Mouse (Mus musculus) mesoderm, embryonic 11.5 days (tissue): ENCODE data around the gene Cntnap2.
"Not testable (repeated sequence)": the region's sequence is repeated elsewhere in the genome, so short reads cannot be mapped to it uniquely, and the experiment has no call there.

Experiments used
- DNase-seq: peaks from one replicate; pipeline ENCODE4 v3.0.0-alpha.2; 2012; ENCODE audit warnings: low read depth, low spot score

Gene Cntnap2

DNA sequence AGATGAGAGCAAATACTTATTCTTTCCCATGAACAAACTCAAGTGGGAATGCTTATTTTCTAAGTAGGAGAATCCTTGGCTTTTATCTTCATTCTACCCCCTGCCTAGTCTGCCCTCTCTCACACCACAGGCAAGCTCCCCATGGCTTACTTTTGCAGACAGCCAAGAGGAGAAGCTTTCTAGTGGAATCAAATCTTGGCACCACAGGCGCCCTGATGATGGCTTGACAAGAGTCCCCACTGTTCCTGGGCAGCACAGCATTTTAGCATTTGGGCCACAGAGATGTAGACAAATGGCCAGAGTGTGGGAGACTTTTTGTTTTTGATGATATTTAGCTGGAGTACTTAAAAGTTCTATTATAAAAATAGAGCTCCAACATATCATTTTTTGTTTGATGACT is 1204.0 kb downstream of the Cntnap2 start:
- DNase-seq: no peak

DNA sequence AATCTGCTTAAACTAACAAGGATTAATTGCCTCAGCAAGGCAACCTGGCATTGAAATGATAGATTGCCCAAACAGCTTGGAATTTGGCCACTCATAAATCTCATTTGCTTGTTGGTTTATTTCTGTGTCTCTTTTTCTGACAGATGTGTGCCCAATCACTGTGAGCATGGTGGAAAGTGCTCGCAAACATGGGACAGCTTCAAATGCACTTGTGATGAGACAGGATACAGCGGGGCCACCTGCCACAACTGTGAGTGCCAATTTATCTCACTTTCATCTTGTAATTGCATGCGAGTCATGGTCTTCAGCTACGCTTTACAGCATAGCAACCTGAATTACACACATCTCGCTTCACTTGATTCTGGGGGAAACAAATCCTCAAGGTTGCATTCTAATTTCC is 1287.8 kb downstream of the Cntnap2 start:
- peak; percentile 23 for DNase-seq

DNA sequence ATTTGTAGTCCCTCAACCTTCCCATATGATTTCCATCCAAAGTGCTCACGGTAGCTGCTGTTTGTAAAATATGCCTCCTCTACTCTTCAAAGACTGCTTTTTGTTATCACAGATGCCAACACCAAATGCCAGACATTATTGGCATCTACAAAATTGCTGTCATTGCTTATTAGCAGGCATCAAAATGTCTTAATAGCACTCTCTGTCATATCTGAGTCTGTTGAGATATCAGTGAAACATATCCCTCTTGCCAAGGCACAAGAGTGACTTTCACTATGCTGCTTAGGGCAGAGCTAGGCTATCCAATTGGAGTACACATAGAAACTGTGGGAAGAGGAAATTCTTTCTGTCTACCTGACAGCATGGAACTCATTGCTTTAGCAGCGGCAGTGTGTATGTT is 1301.9 kb downstream of the Cntnap2 start:
- no peak for DNase-seq

DNA sequence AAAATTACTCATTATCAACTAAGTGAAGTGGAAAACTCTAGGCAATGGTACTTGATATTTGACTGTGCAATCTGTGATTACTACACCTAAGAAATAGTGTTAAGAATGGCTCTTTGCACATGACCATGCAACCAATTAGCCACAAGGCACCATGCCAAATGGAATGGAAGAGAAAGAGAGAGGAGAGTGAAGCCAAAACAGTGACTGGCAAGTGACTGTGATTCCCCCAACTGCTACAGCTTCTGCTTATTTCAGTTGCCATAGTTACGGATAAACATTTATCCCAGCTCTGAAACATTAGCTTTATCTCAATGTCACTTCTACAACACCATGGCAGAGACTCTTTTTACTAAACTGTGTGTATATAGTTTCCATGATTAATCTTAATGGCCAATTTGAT is 1303.0 kb downstream of the Cntnap2 start:
- DNase-seq: peak; percentile 2

DNA sequence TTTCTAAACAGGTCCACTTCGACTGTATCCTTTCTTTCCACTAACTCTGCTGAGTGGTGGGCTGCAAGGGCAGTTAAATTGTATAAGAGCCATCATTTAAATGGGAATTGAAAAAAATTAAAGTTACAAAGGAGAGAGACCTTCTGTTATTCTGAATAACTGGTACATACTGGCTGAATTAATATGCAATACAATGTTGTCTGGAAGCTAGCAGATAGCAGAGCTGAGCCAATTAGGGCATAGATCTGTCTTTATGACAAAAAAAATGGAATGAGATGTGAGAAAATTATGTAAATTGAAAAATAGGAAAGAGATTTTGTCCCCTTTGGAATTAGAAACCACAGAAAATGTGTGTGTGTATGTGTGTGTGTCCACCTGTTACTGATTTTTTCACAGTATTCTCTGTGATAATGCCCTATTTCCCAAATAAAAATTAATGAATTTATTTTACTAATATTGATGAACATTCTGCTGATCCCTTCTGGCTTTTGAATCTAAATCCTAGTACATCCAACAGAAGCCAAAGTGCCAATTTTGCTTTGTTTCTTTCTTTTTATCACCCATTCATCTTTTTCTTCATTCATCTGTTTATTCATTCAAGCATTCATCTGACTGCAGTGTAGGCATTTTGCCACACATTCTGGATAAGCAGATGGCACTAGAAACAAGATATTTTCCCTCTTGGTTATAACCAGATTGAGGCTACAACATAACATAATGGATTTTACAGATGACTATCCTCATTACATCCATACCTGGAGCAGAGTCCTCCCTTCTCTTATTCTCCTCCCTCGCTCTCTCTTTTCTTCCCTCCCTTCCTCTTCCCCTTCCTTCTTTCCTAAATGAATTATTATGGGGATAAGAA is 1339.8 kb downstream of the Cntnap2 start:
- DNase-seq: no peak

DNA sequence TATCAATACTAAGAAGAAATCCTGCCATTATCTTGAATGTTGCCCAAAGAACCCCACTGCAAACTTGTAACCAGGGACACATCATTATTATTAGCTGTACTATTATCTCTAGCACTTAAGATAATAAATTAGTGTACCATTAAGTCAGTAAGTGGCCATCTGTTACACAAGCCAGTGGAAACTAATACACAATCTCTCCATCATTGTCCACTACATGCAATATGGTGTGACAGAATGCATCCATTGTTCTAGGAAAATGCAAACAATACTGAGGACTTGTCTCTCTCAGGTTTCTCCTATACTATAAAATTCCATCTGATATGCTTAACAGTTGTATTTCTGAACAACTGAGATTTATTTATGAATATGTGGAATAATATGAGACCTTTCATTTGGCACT is 1355.0 kb downstream of the Cntnap2 start:
- DNase-seq: no peak

DNA sequence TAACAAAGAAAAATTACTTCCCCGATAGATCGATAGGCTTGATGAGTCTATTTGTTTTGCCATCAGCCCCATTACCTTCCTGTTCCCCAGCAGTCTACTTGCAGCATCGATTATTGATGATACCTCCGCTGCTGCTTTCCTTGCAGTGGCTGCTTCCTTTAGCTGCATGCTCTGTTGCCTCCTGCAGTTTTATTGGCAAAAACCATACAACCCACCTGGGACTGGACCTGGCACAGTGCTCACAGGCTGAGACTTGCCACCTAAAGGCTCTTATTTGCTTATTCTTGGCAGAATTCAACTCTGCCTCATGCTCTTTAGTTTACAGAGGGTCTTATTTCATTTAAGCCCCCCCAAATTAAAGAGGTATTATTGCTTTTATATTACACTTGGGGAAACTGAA is 1355.4 kb downstream of the Cntnap2 start:
- no peak for DNase-seq

DNA sequence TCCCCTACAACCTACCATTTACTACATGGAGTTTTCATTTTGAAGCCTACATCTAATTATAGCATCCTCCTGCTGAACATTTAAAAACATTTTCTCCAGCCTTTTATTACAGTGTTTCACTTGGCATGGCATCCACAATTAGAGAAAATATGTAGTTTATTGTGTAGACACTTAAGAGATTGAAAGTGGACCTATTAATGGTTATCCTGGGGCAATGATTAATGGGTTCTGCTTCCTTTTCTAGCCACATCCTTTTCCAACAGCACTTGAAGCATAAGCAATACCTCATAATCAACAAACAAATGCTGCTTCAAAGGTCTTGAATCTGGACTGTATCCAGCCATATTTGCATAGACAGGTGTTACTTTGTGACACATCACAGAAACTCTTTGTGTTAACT is 1360.7 kb downstream of the Cntnap2 start:
- no peak for DNase-seq

DNA sequence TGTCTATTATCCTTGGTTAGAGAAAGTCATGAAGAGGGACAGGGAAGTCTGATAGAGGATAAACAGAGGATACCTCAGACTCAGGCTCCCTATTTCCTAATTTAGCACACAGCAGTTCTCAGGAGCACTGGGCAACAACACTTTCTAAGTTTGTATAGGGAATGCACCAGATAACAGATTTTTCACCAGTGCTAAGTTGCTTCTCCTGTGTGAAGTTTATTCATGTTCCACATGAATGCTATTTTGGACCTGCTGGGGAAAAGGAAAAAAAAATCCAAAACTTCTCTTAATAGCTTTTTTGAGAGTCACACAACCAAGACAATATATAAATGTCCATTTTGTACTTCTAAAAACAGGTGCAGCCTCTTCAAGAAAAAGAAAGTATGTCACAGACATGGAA is 1361.2 kb downstream of the Cntnap2 start:
- DNase-seq: no peak

DNA sequence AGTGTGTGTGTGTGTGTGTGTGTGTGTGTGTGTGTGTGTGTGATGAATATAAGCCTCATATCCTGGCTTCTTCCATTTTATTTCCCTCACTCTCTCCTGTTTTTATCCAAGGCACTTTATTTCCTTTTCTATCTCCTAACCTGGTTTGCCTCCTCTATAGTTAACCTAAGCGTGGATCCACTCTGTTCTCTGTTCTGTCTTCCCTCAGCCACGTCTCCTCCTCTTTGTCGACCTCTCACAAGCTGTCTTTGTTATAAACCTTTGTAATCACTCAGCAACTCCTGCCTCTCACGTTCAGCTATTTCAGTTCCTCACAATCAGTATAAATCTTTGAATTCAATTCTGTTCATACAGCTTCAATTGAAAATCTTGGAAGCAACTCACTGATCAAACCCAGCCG is 1369.1 kb downstream of the Cntnap2 start:
- DNase-seq: no peak

DNA sequence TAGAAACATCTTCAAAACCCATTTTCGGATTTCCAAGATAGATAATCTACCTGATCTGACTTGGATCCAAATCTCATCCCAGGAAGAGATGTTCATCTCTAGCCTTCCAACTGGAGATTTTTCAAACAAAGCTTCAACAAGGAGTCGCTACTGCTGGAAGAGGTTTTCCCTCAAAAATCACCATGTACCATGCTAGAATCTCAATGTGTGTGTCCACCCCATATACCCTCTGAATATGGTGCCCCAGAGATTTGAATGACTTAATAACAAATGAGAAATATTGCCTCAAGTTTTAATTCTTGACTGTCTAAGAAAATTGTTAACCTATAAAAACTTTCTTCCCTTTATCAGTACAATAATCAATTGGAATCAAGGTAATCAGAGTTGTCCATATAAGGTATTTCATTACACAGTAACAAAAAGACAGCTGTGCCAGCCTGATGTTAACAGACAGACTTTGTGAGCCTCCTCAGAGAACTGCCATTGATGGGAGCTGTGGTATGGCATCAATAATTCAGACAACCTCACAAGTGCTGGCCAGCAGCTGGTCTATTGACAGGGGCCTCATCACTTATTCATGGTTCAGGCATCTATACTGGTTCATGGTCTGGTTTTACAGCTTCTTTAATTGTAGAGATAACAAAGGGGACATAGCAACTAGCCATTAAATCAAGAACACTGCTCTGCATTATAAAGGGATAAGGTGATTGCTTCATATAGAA is 1391.9 kb downstream of the Cntnap2 start:
- DNase-seq: peak; percentile 68

DNA sequence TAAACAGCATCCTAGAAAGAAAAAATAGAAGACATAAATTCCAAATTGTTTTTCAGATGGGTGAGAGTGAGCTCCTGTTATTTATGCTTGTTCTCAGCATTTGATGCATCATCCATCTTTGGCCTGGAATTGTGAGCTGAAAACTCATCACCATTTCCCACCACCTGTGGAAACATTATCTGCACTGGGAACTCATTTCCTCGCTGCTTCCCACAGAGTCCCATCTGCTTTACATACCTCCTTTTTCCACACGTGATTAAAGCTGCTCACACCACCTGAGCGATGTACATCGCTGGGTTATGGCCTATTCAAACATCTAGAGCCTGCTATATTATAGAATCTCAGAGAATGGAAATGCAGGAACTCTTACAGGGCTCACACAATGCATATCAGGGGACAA is 1413.5 kb downstream of the Cntnap2 start:
- DNase-seq: peak; percentile 9

DNA sequence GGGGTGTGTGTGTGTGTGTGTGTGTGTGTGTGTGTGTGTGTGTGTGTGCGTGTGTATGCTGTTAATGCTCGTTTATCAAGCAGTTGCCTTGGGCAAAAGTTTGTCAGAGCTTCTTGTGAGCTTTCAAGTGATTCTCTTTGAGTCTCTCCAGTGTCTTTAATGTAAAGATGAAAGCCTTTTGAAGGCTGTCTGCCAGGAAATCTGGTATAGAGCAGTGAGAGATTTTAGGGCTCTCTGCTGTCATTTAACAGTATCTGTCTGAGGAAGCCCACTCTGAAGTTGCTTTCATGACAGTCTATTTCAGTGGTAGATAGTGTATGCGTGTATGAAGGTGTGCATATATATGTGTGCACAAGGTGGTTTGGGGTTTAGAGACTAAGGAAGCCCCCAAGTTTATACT is 1425.2 kb downstream of the Cntnap2 start:
- DNase-seq: no peak

DNA sequence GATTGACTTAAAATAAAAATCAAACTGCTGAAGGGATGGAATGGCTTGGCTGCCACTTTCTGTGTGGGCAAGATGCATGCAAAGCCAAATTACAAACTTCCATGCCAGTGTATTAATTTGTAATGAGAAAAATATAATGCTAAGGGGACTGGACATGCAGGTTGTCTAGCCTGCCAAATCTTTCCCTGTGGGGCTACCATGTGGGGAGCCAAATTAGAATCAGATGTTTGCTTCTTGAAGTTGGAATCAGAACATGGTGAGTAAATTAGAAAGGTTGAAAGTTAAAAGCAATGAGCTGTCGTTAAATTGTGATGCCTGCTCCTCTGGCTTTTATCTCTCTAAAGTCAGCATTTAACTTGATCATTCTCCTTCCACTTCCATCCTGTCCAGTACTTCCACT is 1443.6 kb downstream of the Cntnap2 start:
- peak; percentile 22 for DNase-seq

DNA sequence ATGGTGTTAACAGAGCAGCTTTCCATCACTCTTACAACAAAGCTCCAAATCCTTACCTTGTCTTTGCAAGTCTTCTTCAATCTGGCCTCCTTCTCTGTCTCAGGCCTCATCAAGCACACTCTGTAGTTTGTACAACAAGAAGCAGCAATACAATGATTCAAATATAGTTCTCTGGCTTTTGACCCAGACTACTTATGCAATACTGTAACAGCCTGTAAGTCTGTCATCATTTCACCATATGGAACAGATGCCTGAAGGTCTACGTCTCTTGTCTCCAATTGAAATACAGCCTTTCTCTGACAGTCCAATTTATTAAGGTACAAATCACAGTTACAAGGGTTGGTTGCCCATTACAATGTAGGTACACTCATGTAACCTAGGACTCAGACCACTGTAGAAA is 1453.7 kb downstream of the Cntnap2 start:
- DNase-seq: no peak

DNA sequence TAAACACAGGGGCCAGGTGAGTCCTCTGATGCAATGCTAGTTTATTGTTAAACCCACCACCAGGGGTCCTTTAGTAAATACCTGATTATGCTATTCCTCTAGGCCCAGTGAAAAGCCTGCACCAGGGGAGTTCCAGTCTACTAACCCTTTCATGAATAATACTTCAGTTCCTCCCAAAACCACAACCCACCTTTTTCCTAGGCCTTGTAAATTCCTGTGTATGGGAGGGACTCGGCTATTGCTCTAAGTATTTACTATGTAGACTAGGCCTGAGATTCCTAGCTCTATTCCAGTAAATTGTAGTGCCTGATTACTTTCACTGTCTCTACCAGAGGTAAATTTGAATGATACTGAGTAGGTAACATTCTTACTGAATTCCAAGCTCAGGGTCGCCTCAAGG is 1478.4 kb downstream of the Cntnap2 start:
- not testable (repeated sequence) for DNase-seq

DNA sequence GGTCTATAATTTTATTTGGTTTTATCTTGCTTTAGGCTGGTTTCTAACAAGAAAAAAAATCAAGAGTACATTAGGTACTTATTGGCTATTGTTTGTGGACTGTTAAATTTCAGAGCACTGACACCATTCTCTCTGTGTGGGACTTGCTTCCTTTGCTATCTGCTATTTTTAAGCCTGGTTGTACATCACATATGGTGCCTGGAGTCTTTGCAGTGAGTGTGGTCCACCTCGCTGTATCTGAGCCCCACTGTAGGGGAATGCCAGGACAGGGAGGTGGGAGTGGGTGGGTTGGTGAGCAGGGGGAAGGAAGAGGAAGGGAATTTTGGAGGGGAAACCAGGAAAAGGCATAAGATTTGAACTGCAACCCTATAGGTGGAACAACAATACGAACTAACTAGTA is 1504.3 kb downstream of the Cntnap2 start:
- no peak for DNase-seq

DNA sequence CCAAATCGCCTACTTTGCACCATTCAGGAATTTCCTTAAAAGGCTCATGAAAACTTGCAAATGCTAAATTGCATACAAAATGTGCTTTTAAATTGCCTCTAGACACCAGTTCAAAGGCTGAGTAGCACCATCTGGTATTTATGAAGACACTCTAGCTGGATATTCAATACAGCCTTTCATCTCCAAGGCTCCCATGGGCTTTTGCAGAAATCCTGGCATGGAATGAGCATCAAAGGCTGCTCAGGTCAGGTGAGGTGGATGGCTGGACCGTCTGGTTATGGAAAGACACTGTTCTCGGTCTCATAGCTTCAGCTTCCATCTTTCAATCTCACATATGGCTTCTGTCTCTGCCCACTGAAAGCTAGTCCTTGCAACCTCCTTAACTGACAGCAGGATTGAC is 1515.9 kb downstream of the Cntnap2 start:
- peak; percentile 10 for DNase-seq

DNA sequence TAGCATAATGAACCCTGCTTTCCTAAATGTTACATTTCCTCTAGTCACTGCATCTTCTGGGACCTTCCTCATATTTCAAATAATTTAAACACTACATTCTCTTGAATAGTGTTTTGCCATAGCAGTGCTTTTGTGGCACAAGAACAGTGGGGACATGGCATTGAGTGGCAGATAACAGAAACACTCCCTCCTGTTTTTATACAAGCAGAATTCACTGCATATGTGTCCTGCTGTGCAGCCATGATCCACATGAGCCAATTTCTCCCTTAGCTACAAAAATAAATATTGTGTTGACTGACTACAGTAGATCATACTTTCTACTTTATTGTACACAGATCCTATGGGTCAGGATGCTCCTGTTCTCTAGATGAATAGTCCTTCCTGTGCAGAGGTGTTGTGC is 1553.2 kb downstream of the Cntnap2 start:
- DNase-seq: no peak

DNA sequence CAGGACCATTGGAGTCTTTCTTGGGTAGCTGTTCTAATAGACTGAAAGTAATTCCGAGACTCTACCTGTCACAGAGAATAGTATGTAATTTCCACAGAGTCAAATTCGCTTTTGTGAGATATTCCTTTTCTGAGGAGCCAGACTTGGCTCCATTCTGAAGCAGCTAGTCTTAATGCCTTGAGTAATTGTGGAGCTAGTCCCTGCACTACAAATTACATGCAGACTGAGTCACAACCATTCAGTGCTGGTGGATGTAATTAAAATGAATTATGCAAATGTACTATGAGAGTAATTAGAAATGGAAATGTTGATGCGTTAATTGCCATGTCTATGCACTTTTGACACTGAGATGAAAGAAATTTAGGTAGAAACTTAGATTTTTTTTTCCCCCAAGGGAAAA is 1553.7 kb downstream of the Cntnap2 start:
- no peak for DNase-seq

DNA sequence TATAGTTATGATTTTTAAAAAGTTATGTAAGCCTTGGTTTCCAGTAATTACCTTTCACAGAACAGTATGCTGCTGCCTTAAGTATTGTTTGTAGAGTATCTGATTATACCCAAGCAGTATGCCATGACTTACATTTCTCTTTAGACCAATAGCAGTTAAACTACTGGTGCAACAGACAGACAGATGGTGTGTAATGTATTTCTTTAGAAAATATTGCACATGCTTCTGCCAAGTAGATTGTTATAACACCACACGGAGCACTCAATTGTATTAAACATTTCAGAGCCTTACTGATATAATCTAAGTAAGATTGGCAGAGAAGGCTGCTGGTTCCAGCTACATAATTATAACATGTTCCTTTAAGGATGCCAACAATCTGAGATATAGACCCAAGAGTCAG is 1609.9 kb downstream of the Cntnap2 start:
- DNase-seq: no peak

DNA sequence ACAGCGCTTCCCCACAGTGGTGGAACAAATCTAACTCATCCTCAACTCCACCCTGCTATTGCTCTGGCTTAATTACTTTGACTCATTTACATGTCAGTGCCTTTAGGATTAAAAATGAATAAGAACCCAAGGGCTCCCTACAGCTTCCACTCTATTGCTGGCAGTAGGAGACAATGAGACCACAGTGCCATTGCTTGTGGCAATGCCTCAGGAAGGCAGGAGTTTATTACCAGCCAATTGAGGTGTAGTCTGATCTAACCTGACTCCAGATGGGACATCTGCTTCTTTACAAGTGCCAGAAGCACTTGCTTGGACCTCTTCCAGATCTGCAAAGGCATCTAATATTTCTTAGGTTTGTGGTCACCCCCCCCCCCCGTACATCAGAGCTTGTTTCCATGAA is 1615.9 kb downstream of the Cntnap2 start:
- DNase-seq: no peak

DNA sequence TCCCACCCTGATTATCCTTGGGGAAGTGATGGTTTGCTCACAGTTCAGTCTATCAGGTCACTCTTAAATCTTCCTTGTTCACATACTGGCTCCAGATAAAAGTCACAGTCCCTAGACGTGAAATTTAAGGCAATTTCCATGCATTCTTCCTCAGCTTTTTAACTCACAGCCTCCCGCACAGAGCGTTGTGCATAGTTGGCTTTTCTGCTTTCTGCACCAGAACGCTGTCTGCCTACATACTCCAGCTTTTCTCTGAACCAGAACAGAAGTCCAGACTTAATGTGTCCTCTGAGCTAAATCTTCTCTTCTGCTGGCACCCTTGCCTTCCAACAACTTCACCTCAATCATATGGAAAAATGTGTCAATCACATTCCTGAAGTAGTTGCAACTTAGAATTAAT is 1616.5 kb downstream of the Cntnap2 start:
- no peak for DNase-seq
